Mouse (Mus musculus) megakaryocyte progenitor cell, adult 5-6 weeks (primary cell): Measurements from ENCODE around the gene Agbl3. TPM values are rescaled to one million over a fixed set of nuclear protein-coding genes. Genes with fewer than 3 reads are reported as not detected.

ENCODE experiments used
- ATAC-seq: replicated peaks from 2 replicates; pipeline ENCODE4 v1.8.0; 2016; ENCODE audit warnings: mild to moderate bottlenecking, moderate TSS enrichment, inconsistent platforms; ENCODE audit not compliant: poor library complexity
- total RNA-seq, 2 experiments: library from RNA; stranded (forward) in 1 of 2; stranded (reverse) in 1 of 2; fragments of 157-497, 149-512 nt in 1 of 2; fragments of 200-1000 nt in 1 of 2; gene quantifications; 2 replicates each; pipeline versions ENCODE4 v1.2.3 to v1.2.4; 2015 to 2017

Agbl3 gene
- total RNA-seq, 2 experiments from 2014 or later = 3.6 to 7.1 TPM

GRCm38 (mm10) chr6:34782493-34782892 is 2.3 kb downstream of the Agbl3 start:
- ATAC-seq = peak; percentile 45

- peak; percentile 39; the same call in 1 of the 2 replicates for ATAC-seq
Observed at GRCm38 (mm10) chr6:34796881-34797280, 16.6 kb downstream of the Agbl3 start.

GRCm38 (mm10) chr6:34797887-34798286 is 17.7 kb downstream of the Agbl3 start:
- ATAC-seq = no peak

- no peak for ATAC-seq
Observed at GRCm38 (mm10) chr6:34805582-34805981, 25.4 kb downstream of the Agbl3 start.

GRCm38 (mm10) chr6:34810651-34811050 is 30.4 kb downstream of the Agbl3 start:
- peak; percentile 39; the same call in 1 of the 2 replicates for ATAC-seq

GRCm38 (mm10) chr6:34824406-34824805 is 44.2 kb downstream of the Agbl3 start:
- ATAC-seq = no peak

- no peak for ATAC-seq
Observed at GRCm38 (mm10) chr6:34832352-34832751, 52.1 kb downstream of the Agbl3 start.

GRCm38 (mm10) chr6:34861546-34862053 is 81.4 kb downstream of the Agbl3 start:
- peak; percentile 51 for ATAC-seq

- ATAC-seq = peak; percentile 62
Observed at GRCm38 (mm10) chr6:34862381-34862780, 82.1 kb downstream of the Agbl3 start.

- peak; percentile 54 for ATAC-seq
Observed at GRCm38 (mm10) chr6:34862791-34863403, 82.7 kb downstream of the Agbl3 start, which contains the start of gene Tmem140. Gene Tmem140, plus strand, starts transcription at chr6:34863146.

GRCm38 (mm10) chr6:34863786-34864514 is 83.7 kb downstream of the Agbl3 start:
- ATAC-seq = no peak

- no peak for ATAC-seq
Observed at GRCm38 (mm10) chr6:34865213-34865612, 85.0 kb downstream of the Agbl3 start.

GRCm38 (mm10) chr6:34865711-34866593 is 85.7 kb downstream of the Agbl3 start:
- ATAC-seq = no peak

- no peak for ATAC-seq
Observed at GRCm38 (mm10) chr6:34866786-34867185, 86.6 kb downstream of the Agbl3 start.

- ATAC-seq = no peak
Observed at GRCm38 (mm10) chr6:34867301-34867994, 87.2 kb downstream of the Agbl3 start.

GRCm38 (mm10) chr6:34867995-34868350 is 87.7 kb downstream of the Agbl3 start:
- no peak for ATAC-seq

GRCm38 (mm10) chr6:34868507-34869217 is 88.4 kb downstream of the Agbl3 start:
- ATAC-seq = no peak

GRCm38 (mm10) chr6:34869225-34869915 is 89.1 kb downstream of the Agbl3 start:
- ATAC-seq = peak; percentile 75

GRCm38 (mm10) chr6:34870136-34870535 is 89.9 kb downstream of the Agbl3 start:
- no peak for ATAC-seq
